Mouse (Mus musculus): ENCODE measurements at regions not wholly inside any gene's neighbourhood (a gene's known extent, or its start where the extent isn't known, plus 50 kb on each side); places are given as distances from the start of the nearest gene placed in this dataset.

DNA sequence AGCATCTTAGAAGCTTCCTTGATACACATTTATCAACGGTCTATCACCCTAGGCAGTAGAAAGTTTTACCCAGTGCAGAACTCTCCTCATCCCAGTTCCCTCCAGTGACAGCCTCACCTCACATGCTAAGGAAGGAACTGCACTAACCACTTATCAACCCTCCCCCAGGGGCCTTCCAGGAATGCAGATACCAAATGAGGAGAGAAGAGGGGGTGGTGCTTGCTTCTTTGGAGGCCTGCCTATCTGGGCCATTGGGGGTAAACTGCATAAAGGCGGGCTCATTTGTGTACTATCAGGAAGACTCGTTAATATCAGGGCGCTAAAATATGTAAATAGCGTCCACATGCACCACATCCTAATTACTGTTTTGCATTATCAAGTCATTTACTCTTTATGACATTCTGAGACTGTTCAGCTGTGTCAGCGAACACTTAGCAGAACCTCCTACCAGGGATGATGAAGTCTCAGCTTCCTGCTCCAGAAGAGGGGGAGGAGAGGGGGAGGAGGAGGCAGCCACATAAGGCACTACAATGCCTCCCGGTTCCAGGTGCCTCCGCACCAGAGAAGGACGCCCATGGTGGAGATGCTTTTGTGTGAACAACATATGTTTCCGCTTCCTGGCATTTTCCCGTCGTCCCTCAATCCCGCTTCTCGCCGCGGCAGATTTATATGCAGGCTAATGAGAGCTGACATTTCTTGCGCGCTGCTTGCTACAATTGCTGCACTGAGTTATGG is 236.9 kb downstream of the Cbln1 start:
- TF ChIP-seq CTCF (IDR thresholded peaks at IDR 0.05; ENCODE audit: low read depth, low read length) (no peak), POLR2A (IDR thresholded peaks at IDR 0.05; ENCODE audit: insufficient read depth, low read length) (no peak)
